Mouse (Mus musculus): ENCODE measurements around the gene Itga6.

DNA sequence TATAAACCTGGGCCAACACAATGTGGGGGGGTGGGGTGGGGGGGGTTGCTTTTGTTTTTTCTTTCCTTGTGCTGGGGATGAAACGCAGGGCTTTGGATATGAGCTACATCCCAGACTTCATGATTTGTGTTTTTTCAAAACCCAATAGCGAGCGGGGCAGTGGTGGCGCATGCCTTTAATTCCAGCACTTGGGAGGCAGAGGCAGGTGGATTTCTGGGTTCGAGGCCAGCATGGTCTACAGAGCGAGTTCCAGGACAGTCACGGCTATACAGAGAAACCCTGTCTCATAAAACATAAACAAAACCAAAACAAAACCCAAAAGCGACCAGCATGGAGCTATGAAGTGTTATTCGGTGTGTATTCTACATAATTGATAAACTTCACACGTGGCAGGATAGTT lies 126.7 kb downstream of the Itga6 start:
- TF ChIP-seq POLR2A (IDR thresholded peaks at IDR 0.05; ENCODE audit: low read depth, low read length) (no peak), CTCF (IDR thresholded peaks at IDR 0.05; ENCODE audit: borderline replicate concordance, insufficient read depth, low read length) (no peak)
